Mouse (Mus musculus): ENCODE measurements around the gene Agap1. TPM values are rescaled to one million over a fixed set of nuclear protein-coding genes. Genes with fewer than 3 reads are reported as not detected.

The Agap1 gene
- total and polyA plus RNA-seq, 3 experiments: 0.01 TPM; not detected in 2

- TF ChIP-seq RCOR1 (IDR thresholded peaks at IDR 0.05; ENCODE audit: low read depth, low read length): no peak
These were observed 441.2 kb downstream of the Agap1 start (continued) for GRCm38 (mm10) chr1:89895801-89896200.

DNA sequence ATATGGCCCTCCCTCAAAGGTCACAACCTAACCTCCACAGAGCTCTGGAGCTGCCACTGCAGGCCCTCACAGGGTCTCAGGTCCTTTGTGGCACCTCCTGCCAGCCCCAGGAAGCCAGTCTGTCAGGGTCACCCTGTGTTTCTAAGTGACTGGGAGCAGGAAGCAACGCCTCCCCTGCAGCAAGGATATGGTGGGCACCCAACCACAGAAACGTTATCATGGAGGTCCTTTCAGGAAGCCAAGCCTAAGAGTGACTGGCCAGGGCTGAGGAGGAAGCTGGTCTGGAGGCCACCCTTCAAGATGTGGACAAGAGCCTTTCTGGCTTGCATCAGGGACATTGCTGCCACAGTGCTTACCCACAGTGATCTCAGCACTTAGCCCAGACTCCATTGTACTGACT, 444.4 kb downstream of the Agap1 start:
- H3K36me3 ChIP-seq (ENCODE audit: control insufficient read depth in 1 of 2, insufficient read depth in 2 of 2, low read length in 2 of 2): no peaks in the 10 kb centered on the region
- no peaks in the 10 kb centered on the region for H3K4me1 ChIP-seq (ENCODE audit: control insufficient read depth in 1 of 2, insufficient read depth in 2 of 2, low read length in 2 of 2)
- no peak for TF ChIP-seq POLR2AphosphoS5 (IDR thresholded peaks at IDR 0.05; ENCODE audit: borderline replicate concordance, low read depth, low read length)
- no peak for TF ChIP-seq NELFE (IDR thresholded peaks at IDR 0.05; ENCODE audit: low read depth, low read length)
- no peak for TF ChIP-seq MXI1 (IDR thresholded peaks at IDR 0.05; ENCODE audit: low read depth, low read length)
- TF ChIP-seq TAL1 (IDR thresholded peaks at IDR 0.05; ENCODE audit: low read length): no peak
- H3K27me3 ChIP-seq (ENCODE audit: control insufficient read depth in 1 of 2, insufficient read depth in 2 of 2, low read length in 2 of 2): no peaks in the 10 kb centered on the region
- H3K9ac ChIP-seq (ENCODE audit: control insufficient read depth, low read depth, low read length, poor library complexity, severe bottlenecking): no peak overlapping the region
- no peaks in the 10 kb centered on the region for H3K79me2 ChIP-seq (ENCODE audit: control insufficient read depth, insufficient read depth, low read length, poor library complexity)
- DNase-seq (ENCODE audit: low read depth, low spot score): no peak
- H3K9me3 ChIP-seq (replicated peaks; ENCODE audit: insufficient read depth, low read length): no peaks in the 10 kb centered on the region
- no peak overlapping the region for H3K4me3 ChIP-seq (ENCODE audit: control insufficient read depth in 1 of 2, insufficient read depth in 1 of 2, low read depth in 2 of 2, low read length in 2 of 2)
- H3K27ac ChIP-seq (ENCODE audit: control insufficient read depth, low read depth, low read length): no peak overlapping the region

GRCm38 (mm10) chr1:89899761-89900445, 445.3 kb downstream of the Agap1 start:
- H3K4me1 ChIP-seq (ENCODE audit: control insufficient read depth in 1 of 2, insufficient read depth in 2 of 2, low read length in 2 of 2): no peaks in the 10 kb centered on the region
- no peaks in the 10 kb centered on the region for H3K79me2 ChIP-seq (ENCODE audit: control insufficient read depth, insufficient read depth, low read length, poor library complexity)
- H3K9me3 ChIP-seq (replicated peaks; ENCODE audit: insufficient read depth, low read length): no peaks in the 10 kb centered on the region
- no peak overlapping the region for H3K27ac ChIP-seq (ENCODE audit: control insufficient read depth, low read depth, low read length)
- no peak overlapping the region for H3K4me3 ChIP-seq (ENCODE audit: control insufficient read depth in 1 of 2, insufficient read depth in 1 of 2, low read depth in 2 of 2, low read length in 2 of 2)
- TF ChIP-seq RAD21 (IDR thresholded peaks at IDR 0.05; ENCODE audit: low read depth, low read length) (no peak), CHD1 (IDR thresholded peaks at IDR 0.05; ENCODE audit: low read depth, low read length) (no peak), KAT2A (conservative IDR thresholded peaks at IDR 0.05; ENCODE audit: low read depth, low read length) (no peak), EP300 (IDR thresholded peaks at IDR 0.05; ENCODE audit: low read depth in 1 of 2, low read length in 2 of 2) (no peak), ELF1 (IDR thresholded peaks at IDR 0.05; ENCODE audit: low read depth, low read length) (no peak), CHD2 (IDR thresholded peaks at IDR 0.05; ENCODE audit: low read length) (no peak), BHLHE40 (IDR thresholded peaks at IDR 0.05; ENCODE audit: borderline replicate concordance, low read depth, low read length) (no peak), NELFE (IDR thresholded peaks at IDR 0.05; ENCODE audit: low read depth, low read length) (no peak), JUND (IDR thresholded peaks at IDR 0.05; ENCODE audit: low read depth, low read length) (no peak), RCOR1 (IDR thresholded peaks at IDR 0.05; ENCODE audit: low read depth, low read length) (no peak), TBP (IDR thresholded peaks at IDR 0.05; ENCODE audit: low read depth, low read length) (no peak), CTCF (IDR thresholded peaks at IDR 0.05 in 2 of 3, conservative IDR thresholded peaks at IDR 0.05 in 1 of 3; ENCODE audit: control insufficient read depth in 1 of 3, insufficient read depth in 1 of 3, low read depth in 2 of 3, low read length in 3 of 3, poor library complexity in 1 of 3, severe bottlenecking in 1 of 3) (no peak), TAL1 (IDR thresholded peaks at IDR 0.05; ENCODE audit: low read length) (no peak), ZKSCAN1 (IDR thresholded peaks at IDR 0.05; ENCODE audit: low read depth, low read length) (no peak), POLR2AphosphoS2 (IDR thresholded peaks at IDR 0.05; ENCODE audit: low read length) (no peak), USF1 (IDR thresholded peaks at IDR 0.05; ENCODE audit: low read depth, low read length) (no peak), POLR2A (IDR thresholded peaks at IDR 0.05; ENCODE audit: control insufficient read depth in 1 of 2, insufficient read depth in 1 of 2, low read depth in 1 of 2, low read length in 2 of 2, poor library complexity in 1 of 2) (no peak), POLR2AphosphoS5 (IDR thresholded peaks at IDR 0.05; ENCODE audit: borderline replicate concordance, low read depth, low read length) (no peak), TCF12 (IDR thresholded peaks at IDR 0.05; ENCODE audit: low read depth, low read length) (no peak), GABPA (IDR thresholded peaks at IDR 0.05; ENCODE audit: low read depth, low read length) (no peak)
- no peaks in the 10 kb centered on the region for H3K27me3 ChIP-seq (ENCODE audit: control insufficient read depth in 1 of 2, insufficient read depth in 2 of 2, low read length in 2 of 2)
- H3K9ac ChIP-seq (ENCODE audit: control insufficient read depth, low read depth, low read length, poor library complexity, severe bottlenecking): no peak overlapping the region
- H3K36me3 ChIP-seq (ENCODE audit: control insufficient read depth in 1 of 2, insufficient read depth in 2 of 2, low read length in 2 of 2): no peaks in the 10 kb centered on the region
- no peak for DNase-seq (ENCODE audit: low read depth, low spot score)

Measured in MEL (cell line).